Mouse (Mus musculus) ES-Bruce4 (cell line): Measurements from ENCODE around the gene Mcm2.

Source experiments
- CTCF ChIP-seq: IDR thresholded peaks from one replicate; pipeline ENCODE4 v1.8.1; 2011; ENCODE audit warnings: low read depth, low read length
- POLR2A ChIP-seq: IDR thresholded peaks from one replicate; pipeline ENCODE4 v1.8.1; 2011; ENCODE audit warnings: low read length; ENCODE audit not compliant: insufficient read depth

GRCm38 (mm10) chr6:88905042-88905441, 6.5 kb upstream of the Mcm2 start:
- TF ChIP-seq POLR2A (no peak), CTCF (no peak)
